Mouse (Mus musculus) monocyte, adult 2 months (primary cell): ENCODE measurements around the gene Ak5.

Experiments used
- DNase-seq, 2 experiments: peaks; one replicate each; pipeline ENCODE4 v3.0.0; 2022; ENCODE audit warnings: low spot score in 2 of 2, low read depth in 1 of 2

The Ak5 gene

DNA sequence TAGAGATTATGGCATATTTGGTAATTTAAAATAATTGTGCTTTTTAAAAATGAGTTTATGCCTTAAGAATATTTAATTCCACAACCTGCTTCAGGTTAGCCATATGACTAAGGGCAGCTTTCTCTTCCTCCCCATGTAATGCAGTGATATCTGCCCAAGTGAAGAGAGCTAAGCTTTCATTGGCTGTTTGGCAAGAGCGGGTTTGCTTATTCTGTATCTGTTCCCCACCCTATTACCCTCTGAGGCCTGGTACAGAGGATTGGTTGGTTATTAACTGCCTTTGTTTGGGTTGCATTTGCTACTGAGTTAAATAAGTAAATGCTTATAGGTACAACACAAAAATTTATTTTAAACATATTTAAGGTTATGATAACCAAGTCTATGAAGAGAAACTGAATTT lies 221.2 kb downstream of the Ak5 start:
- DNase-seq = no peak

DNA sequence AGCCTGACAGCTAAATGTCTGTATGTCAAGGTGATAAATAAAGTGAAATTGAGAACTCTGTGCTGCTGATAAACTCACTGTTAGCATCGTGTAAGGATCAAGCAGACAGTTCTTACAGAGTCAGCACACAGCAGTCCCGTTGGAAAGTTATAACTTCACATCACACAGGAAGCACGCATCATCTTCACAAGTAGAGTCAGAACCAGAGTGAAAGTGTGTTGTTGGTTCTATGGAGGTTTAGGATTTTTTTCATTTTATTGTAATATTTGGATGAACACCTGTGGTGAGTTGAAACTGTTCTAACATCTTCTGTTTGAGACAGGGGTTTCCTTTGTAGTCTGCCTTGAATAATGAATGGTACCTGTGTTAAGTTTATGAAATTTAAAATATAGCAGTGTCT lies 224.0 kb downstream of the Ak5 start:
- no peak for DNase-seq

DNA sequence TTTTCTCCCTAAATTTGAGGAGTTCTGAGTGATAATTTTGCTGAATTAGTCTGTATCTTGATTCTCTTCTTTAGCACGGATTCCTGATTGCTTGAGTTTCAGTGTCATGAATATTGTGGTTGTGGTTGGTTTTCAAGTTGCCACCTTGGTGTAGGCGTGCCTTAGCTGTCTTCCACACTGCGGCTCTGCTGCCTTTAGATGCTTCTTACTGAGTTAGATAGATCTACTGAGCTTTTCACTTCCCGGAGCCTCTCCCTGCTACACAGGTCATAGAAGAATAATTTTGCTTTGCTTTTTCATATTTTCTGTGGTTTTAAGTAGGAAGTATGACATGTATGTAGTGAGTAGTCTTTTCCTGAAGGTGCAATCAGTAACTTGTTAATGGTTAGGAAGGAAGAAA lies 225.4 kb downstream of the Ak5 start:
- no peak for DNase-seq

DNA sequence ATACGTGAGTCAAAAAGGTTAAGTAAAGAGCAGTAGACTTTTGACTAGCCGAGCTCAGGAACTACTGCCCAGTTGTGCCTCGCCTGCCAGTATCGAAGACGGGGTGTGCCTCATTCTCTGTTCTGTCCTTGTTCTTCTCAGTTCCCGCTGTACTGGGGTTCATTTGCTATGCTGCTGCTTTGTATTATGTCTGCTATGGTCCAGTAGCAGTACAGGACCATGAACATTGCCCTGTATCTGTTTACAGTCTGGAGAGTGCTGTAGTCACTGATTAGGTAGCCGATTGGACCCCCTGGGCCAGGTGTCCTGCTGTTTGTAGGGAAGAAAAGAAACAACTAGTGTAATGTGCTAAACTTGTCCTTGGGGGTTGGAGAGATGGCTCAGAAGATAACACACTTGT lies 230.1 kb downstream of the Ak5 start:
- DNase-seq = no peak

DNA sequence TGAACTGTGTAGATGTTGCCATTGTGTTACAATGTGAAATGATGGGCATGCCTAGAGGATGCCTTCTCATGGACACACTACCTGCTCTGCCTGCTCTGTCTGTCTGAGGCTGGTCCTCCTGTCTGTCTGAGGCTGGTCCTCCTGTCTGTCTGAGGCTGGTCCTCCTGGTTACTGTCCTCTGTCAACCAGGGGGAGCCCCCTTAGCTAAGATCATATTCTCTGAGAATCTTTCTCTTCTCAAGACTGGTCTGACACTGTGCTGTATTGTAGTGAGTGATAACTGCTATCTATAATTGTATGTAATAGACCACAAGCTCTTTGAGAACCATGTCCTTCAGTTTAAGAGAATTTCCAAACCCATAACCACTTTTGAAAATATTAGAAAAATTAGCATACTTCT lies 232.6 kb downstream of the Ak5 start:
- DNase-seq = no peak

DNA sequence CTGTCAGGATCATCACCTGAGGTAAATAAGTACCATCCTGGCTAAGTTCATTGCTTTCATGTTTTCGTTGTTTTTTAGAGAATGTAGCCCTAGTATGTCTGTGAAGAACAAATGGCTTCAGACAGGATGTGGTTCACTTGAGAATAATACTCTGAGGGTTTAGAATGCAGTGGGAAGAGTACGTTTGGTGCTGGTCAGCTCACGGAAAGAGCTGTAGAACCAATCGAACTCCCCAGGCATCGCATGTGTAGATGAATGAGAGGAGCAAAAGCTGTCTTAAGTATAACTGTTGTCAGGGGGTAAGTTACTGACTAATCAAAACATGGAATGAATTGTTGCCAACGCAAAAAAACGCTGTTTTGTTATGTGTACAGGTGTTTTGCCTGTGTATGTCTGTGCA lies 235.5 kb downstream of the Ak5 start:
- DNase-seq = no peak

DNA sequence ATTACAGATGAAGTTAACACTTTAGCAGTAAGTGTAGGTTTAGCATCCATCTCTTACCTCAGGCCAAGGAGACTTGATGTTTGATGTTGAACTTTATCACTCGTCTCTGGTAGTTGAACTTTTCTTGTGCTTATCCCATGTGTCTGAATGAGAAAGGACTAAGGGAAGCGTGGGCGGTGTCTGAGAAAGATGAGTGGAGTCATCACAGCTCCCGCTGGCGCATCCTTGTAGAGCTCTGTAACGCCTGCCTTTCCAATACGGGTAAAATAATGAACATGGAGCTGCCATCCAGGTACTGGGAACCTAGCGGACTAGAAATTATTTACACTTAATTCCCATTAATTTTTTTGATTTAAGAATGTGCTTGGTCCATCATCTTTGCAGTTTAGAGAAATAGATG lies 239.2 kb downstream of the Ak5 start:
- no peak for DNase-seq
